Mouse (Mus musculus): ENCODE data around the gene Olfr738. TPM values are rescaled to one million over a fixed set of nuclear protein-coding genes. Genes with fewer than 3 reads are reported as not detected.

The Olfr738 gene
- polyA plus RNA-seq (2014; fragmentation: Illumina TruSeq; extraction: RNeasy Lipid Tissue Mini Kit (QIAGEN cat#74804); ENCODE audit: insufficient read depth, low read depth, low replicate concordance), result not detected

GRCm38 (mm10) chr14:50407268-50407667 is at the start of gene Olfr738:
Olfr738 (plus strand) TSS chr14:50407568.

GRCm38 (mm10) chr14:50357593-50357992 is 49.8 kb upstream of the Olfr738 start, which contains the start of gene Tlr11:
Tlr11 (plus strand) TSS chr14:50357914.

GRCm38 (mm10) chr14:50380863-50381262 is 26.5 kb upstream of the Olfr738 start, which contains the start of gene Olfr736:
Olfr736 (plus strand) TSS chr14:50381163.

GRCm38 (mm10) chr14:50418326-50418725 is 11.0 kb downstream of the Olfr738 start, which contains the start of gene Olfr739:
Olfr739 (plus strand) TSS chr14:50418626.

GRCm38 (mm10) chr14:50445245-50445644 is 37.9 kb downstream of the Olfr738 start, which contains the start of gene Olfr740:
Olfr740 (plus strand) TSS chr14:50445545.

Other genes with a start within 250 kb of the Olfr738 start
- gene Olfr730, start 219.4 kb upstream of the Olfr738 start, polyA plus RNA-seq (2014; fragmentation: Illumina TruSeq; extraction: RNeasy Lipid Tissue Mini Kit (QIAGEN cat#74804); ENCODE audit: insufficient read depth, low read depth, low replicate concordance), result not detected
- gene Olfr731, start 165.7 kb upstream of the Olfr738 start, polyA plus RNA-seq (2014; fragmentation: Illumina TruSeq; extraction: RNeasy Lipid Tissue Mini Kit (QIAGEN cat#74804); ENCODE audit: insufficient read depth, low read depth, low replicate concordance), result not detected
- gene Olfr732, start 123.4 kb upstream of the Olfr738 start, polyA plus RNA-seq (2014; fragmentation: Illumina TruSeq; extraction: RNeasy Lipid Tissue Mini Kit (QIAGEN cat#74804); ENCODE audit: insufficient read depth, low read depth, low replicate concordance), result not detected
- not detected for gene Olfr733, start 106.0 kb upstream of the Olfr738 start, polyA plus RNA-seq (2014; fragmentation: Illumina TruSeq; extraction: RNeasy Lipid Tissue Mini Kit (QIAGEN cat#74804); ENCODE audit: insufficient read depth, low read depth, low replicate concordance)
- gene Olfr734, start 80.8 kb upstream of the Olfr738 start, polyA plus RNA-seq (2014; fragmentation: Illumina TruSeq; extraction: RNeasy Lipid Tissue Mini Kit (QIAGEN cat#74804); ENCODE audit: insufficient read depth, low read depth, low replicate concordance), result not detected
- not detected for gene Olfr735, start 58.7 kb upstream of the Olfr738 start, polyA plus RNA-seq (2014; fragmentation: Illumina TruSeq; extraction: RNeasy Lipid Tissue Mini Kit (QIAGEN cat#74804); ENCODE audit: insufficient read depth, low read depth, low replicate concordance)
- 0.20 TPM for gene Tlr11, start 49.7 kb upstream of the Olfr738 start, polyA plus RNA-seq (2014; fragmentation: Illumina TruSeq; extraction: RNeasy Lipid Tissue Mini Kit (QIAGEN cat#74804); ENCODE audit: insufficient read depth, low read depth, low replicate concordance)
- not detected for gene Olfr736, start 26.4 kb upstream of the Olfr738 start, polyA plus RNA-seq (2014; fragmentation: Illumina TruSeq; extraction: RNeasy Lipid Tissue Mini Kit (QIAGEN cat#74804); ENCODE audit: insufficient read depth, low read depth, low replicate concordance)
- not detected for gene Olfr739, start 11.1 kb downstream of the Olfr738 start, polyA plus RNA-seq (2014; fragmentation: Illumina TruSeq; extraction: RNeasy Lipid Tissue Mini Kit (QIAGEN cat#74804); ENCODE audit: insufficient read depth, low read depth, low replicate concordance)
- not detected for gene Olfr740, start 38.0 kb downstream of the Olfr738 start, polyA plus RNA-seq (2014; fragmentation: Illumina TruSeq; extraction: RNeasy Lipid Tissue Mini Kit (QIAGEN cat#74804); ENCODE audit: insufficient read depth, low read depth, low replicate concordance)
- not detected for gene Olfr741, start 65.2 kb downstream of the Olfr738 start, polyA plus RNA-seq (2014; fragmentation: Illumina TruSeq; extraction: RNeasy Lipid Tissue Mini Kit (QIAGEN cat#74804); ENCODE audit: insufficient read depth, low read depth, low replicate concordance)
- not detected for gene Olfr742, start 96.0 kb downstream of the Olfr738 start, polyA plus RNA-seq (2014; fragmentation: Illumina TruSeq; extraction: RNeasy Lipid Tissue Mini Kit (QIAGEN cat#74804); ENCODE audit: insufficient read depth, low read depth, low replicate concordance)
- not detected for gene Olfr743, start 114.3 kb downstream of the Olfr738 start, polyA plus RNA-seq (2014; fragmentation: Illumina TruSeq; extraction: RNeasy Lipid Tissue Mini Kit (QIAGEN cat#74804); ENCODE audit: insufficient read depth, low read depth, low replicate concordance)
- not detected for gene Olfr744, start 207.3 kb downstream of the Olfr738 start, polyA plus RNA-seq (2014; fragmentation: Illumina TruSeq; extraction: RNeasy Lipid Tissue Mini Kit (QIAGEN cat#74804); ENCODE audit: insufficient read depth, low read depth, low replicate concordance)
- gene Olfr745, start 231.8 kb downstream of the Olfr738 start, polyA plus RNA-seq (2014; fragmentation: Illumina TruSeq; extraction: RNeasy Lipid Tissue Mini Kit (QIAGEN cat#74804); ENCODE audit: insufficient read depth, low read depth, low replicate concordance), result not detected
- gene Olfr746, start 239.5 kb downstream of the Olfr738 start, polyA plus RNA-seq (2014; fragmentation: Illumina TruSeq; extraction: RNeasy Lipid Tissue Mini Kit (QIAGEN cat#74804); ENCODE audit: insufficient read depth, low read depth, low replicate concordance), result not detected

Measured in lung, adult 10 weeks (tissue).